Mouse (Mus musculus) liver, postnatal 0 days (tissue): ENCODE measurements around the gene Gm20532. TPM values are rescaled to one million over a fixed set of nuclear protein-coding genes. Genes with fewer than 3 reads are reported as not detected.

Source experiments
- ATAC-seq: fragments of 200-750 bp; cut with Nextera tagmentation; 2 replicates; pipeline ENCODE4 v1.8.0; 2017; ENCODE audit warnings: mild to moderate bottlenecking, moderate library complexity
- DNase-seq: peaks from one replicate; pipeline ENCODE4 v3.0.0-alpha.2; 2016
- H3K27ac ChIP-seq: fragments of 300-500 bp; sonication (generic); 2 replicates; pipeline ENCODE4 v1.5.1; 2014; ENCODE audit warnings: antibody characterized with exemption, moderate library complexity, mild to moderate bottlenecking, low read depth
- H3K27me3 ChIP-seq: fragments of 300-500 bp; sonication (generic); 2 replicates; pipeline ENCODE4 v1.6.1; 2014; ENCODE audit warnings: low read length, control low read depth, mixed read lengths; ENCODE audit not compliant: insufficient read depth
- H3K36me3 ChIP-seq: fragments of 300-500 bp; sonication (generic); replicated peaks from 2 replicates; pipeline ENCODE4 v1.6.1; 2014; ENCODE audit warnings: mild to moderate bottlenecking, control low read depth, low read length, moderate library complexity, mixed read lengths; ENCODE audit not compliant: insufficient read depth
- H3K4me1 ChIP-seq: fragments of 300-500 bp; sonication (generic); 2 replicates; pipeline ENCODE4 v1.6.1; 2014; ENCODE audit warnings: antibody characterized with exemption, mild to moderate bottlenecking, control low read depth; ENCODE audit not compliant: insufficient read depth
- H3K4me2 ChIP-seq: fragments of 300-500 bp; sonication (generic); 2 replicates; pipeline ENCODE4 v1.6.1; 2014; ENCODE audit warnings: low read depth, mild to moderate bottlenecking, low read length, moderate library complexity, mixed read lengths
- H3K4me3 ChIP-seq: fragments of 300-500 bp; sonication (generic); 2 replicates; pipeline ENCODE4 v1.5.1; 2014; ENCODE audit warnings: low read depth, low read length
- H3K9ac ChIP-seq: fragments of 300-500 bp; sonication (generic); replicated peaks from 2 replicates; pipeline ENCODE4 v1.6.1; 2014; ENCODE audit warnings: mild to moderate bottlenecking, moderate library complexity
- H3K9me3 ChIP-seq: fragments of 300-500 bp; sonication (generic); 2 replicates; pipeline ENCODE4 v1.6.1; 2016; ENCODE audit warnings: mild to moderate bottlenecking, control low read depth, low read length, mixed read lengths
- CTCF ChIP-seq: sonication (generic); IDR thresholded peaks from 2 replicates; pipeline ENCODE4 v1.5.1; 2016; ENCODE audit warnings: antibody characterized with exemption, low read depth
- EP300 ChIP-seq: IDR thresholded peaks from 2 replicates; pipeline ENCODE4 v1.6.1; 2016; ENCODE audit warnings: antibody characterized with exemption, low read depth, mild to moderate bottlenecking
- WGBS: fragments of 180-500 bp; shearing (Covaris S2); extraction: QIAGEN DNeasy Blood & Tissue Kit; methylation state at CpG from one replicate; pipeline ENCODE4 v1.1.7; 2014; ENCODE audit not compliant: insufficient replicate concordance; 5-methylcytosine and 5-hydroxymethylcytosine counted together
- polyA plus RNA-seq: library from polyadenylated mRNA; unstranded; fragments of >200 nt; fragmentation: Nextera tagmentation; extraction: Ambion mirVana; gene quantifications from 2 replicates; pipeline ENCODE4 v1.2.1, GENCODE M21; 2015

The Gm20532 gene
- polyA plus RNA-seq, 1 experiment from 2014 or later = not detected

DNA sequence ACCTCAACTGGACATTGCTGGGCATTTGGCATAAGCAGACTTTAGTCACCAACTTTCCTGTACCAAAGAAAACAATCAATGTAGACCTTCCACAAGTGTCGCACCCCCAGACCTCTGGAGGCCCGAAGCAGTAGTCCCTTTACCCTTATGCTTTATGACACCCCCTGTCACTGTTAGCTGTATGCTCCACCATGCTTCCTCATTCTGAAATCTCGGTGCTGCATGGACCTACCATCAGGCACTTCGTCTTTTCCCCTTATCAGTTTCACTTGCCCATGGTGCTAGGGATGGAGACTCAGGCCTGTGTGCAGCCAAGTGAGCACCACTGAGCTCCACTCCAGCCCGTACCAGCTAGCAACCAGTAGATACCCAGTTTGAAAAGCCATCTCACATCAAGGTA is 51.6 kb downstream of the Gm20532 start:
- TF ChIP-seq CTCF = no peak
- no peak for TF ChIP-seq EP300
- no peak for ATAC-seq
- DNase-seq = no peak
- Histone ChIP-seq H3K4me1 (peaks cover 24% of the 10 kb centered on the region), H3K27me3 (no peaks in the 10 kb centered on the region), H3K27ac (peak overlapping the region; percentile 86; the same call in 1 of the 2 replicates), H3K4me2 (peak overlapping the region; percentile 79), H3K4me3 (peak overlapping the region; percentile 82; the same call in 1 of the 2 replicates), H3K9me3 (no peaks in the 10 kb centered on the region), H3K36me3 (peaks cover 33% of the 10 kb centered on the region), H3K9ac (0 out of 2 replicates have a peak overlapping the region, but pooled peaks have one; percentile 3)
- 48% methylated on average over 5 of the region's 5 CpGs for WGBS

DNA sequence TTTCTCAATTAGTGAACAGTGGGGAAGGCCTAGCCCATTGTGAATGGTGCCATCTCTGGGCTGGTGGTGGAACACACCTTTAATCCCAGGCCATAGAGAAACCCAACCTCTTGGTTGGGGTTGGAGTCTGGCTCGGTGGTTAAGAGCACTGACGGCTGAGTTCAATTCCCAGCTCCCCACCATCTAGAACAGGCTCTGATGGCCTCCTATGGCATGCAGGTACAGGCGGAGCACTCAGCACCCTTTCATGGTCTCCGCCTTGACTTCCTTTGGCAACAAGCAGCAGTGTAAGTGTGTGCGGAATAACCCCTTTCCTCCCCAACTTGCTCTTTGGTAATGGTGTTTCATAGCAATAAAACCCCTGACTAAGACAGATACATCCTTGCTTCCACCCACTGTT is 52.1 kb downstream of the Gm20532 start:
- H3K9ac ChIP-seq = peak overlapping the region; percentile 95
- TF ChIP-seq CTCF = no peak
- TF ChIP-seq EP300 = no peak
- no peaks in the 10 kb centered on the region for H3K9me3 ChIP-seq
- 56% methylated on average over 5 of the region's 5 CpGs for WGBS
- DNase-seq (no peak), ATAC-seq (peak; percentile 9)
- H3K27me3 ChIP-seq = no peaks in the 10 kb centered on the region
- H3K4me2 ChIP-seq = peak overlapping the region; percentile 79
- H3K4me1 ChIP-seq = peaks cover 24% of the 10 kb centered on the region
- H3K27ac ChIP-seq = peak overlapping the region; percentile 86
- peak overlapping the region; percentile 82 for H3K4me3 ChIP-seq
- H3K36me3 ChIP-seq = peaks cover 33% of the 10 kb centered on the region

DNA sequence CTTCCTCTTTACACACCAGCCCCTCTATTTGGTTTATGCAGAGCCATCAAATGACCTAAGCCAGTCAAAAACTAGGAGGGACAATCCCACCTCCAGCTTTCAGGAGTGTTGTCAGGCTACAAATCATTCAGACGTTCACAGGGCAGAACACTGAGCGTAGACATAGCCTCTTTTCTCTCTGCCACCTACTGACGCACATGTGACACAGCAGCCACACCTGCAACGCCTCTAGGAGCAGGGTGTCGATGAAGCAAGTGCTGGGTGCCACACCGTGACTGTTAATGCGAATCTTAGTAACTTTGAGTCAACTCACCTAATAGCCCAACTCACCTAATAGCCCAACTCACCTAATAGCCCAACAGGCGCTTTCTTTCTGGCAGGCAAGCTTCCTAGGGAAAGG is 52.6 kb downstream of the Gm20532 start:
- H3K4me2 ChIP-seq = peak overlapping the region; percentile 79
- peaks cover 33% of the 10 kb centered on the region for H3K36me3 ChIP-seq
- peaks cover 24% of the 10 kb centered on the region for H3K4me1 ChIP-seq
- H3K4me3 ChIP-seq = peak overlapping the region; percentile 82
- ATAC-seq = peak; percentile 79
- peak; percentile 71 for DNase-seq
- no peaks in the 10 kb centered on the region for H3K27me3 ChIP-seq
- peak; percentile 79 for TF ChIP-seq CTCF
- TF ChIP-seq EP300 = no peak
- peak overlapping the region; percentile 86 for H3K27ac ChIP-seq
- WGBS = 4% methylated on average over 8 of the region's 8 CpGs
- peak overlapping the region; percentile 95 for H3K9ac ChIP-seq
- H3K9me3 ChIP-seq = no peaks in the 10 kb centered on the region

DNA sequence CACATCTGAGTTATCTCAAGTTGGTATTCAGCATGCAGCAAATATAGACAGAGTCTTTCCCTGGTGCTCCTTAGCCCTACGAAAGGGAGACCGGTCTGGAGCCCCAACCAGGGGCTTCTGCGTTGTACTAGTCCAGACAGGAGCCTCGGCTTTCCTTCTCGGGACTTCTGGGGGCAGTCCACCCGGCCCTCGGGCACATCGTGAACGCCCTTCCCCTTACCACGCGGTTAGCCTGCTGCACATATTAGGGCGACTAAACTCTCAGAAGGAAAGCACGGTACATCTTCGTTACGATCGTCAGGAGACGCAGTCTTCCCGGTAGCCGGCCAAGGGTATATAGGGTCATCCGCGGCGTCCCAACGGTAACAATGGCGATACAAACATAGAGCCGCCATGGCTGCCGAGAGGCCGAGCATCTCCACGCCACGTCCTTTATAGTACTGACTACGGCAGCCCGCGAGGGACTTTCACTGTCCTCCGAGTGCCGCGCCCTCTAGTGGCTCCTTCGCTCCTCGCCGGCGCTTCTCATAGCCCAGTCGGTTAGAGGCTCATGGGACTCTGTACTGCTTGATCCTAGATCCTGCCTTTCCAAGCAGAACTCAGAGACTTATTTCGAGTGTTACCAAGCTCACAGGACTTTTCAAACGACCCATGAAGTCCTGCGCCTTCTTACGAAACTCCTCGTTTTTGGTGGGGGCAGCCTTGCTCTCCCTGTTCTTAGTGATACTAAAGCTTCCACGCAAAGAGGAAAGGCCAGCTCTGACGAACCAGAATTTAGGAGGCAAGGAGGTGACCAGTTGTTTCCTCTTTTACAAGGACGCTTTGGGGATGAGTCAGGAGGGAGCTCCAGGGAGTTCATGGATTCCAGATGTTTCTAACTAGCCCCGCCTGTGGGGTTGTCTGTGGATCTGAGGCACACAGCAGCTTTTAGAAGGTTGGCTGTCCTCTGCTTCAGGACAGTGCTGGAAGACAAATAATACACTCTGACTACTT is 53.7 kb downstream of the Gm20532 start:
- WGBS = 3% methylated on average over 49 of the region's 49 CpGs
- Histone ChIP-seq H3K36me3 (peaks cover 30% of the 10 kb centered on the region), H3K4me3 (peak overlapping the region; percentile 82), H3K27ac (peak overlapping the region; percentile 86), H3K27me3 (no peaks in the 10 kb centered on the region), H3K4me1 (peaks cover 24% of the 10 kb centered on the region), H3K4me2 (peak overlapping the region; percentile 79), H3K9ac (peak overlapping the region; percentile 95), H3K9me3 (no peaks in the 10 kb centered on the region)
- DNase-seq (peak; percentile 97), ATAC-seq (peak; percentile 72)
- peak; percentile 97 for TF ChIP-seq CTCF
- TF ChIP-seq EP300 = no peak

DNA sequence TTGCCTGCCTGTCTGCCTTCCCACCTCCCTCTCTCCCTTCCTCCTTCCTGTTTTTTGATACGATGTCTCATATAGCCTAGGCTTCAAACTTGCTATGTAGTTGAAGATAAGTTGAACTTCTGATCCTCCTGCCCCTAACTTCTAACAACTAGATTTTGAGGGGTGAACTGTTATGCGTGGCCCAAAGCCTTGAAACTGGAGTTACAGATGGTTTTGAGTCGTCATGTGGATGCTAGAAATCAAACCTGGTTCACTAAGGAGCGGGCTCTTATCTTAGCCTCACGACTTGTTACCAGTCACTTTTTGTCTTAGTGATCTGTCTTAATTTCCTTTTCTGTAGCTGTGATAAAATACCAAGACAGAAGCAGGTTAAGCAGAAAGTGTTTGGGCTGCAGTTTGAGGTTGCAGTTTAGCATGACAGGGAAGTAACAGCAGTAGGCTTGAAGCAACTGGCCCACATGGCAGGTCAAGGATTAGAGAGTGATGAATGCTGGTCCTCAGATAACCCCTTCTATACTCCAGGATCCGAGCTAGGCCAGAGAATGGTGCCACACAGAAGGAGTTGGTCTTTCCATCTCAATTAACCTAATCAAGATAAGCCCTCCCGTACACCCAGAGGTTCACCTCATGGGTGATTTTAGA is 54.7 kb downstream of the Gm20532 start:
- Histone ChIP-seq H3K36me3 (peaks cover 20% of the 10 kb centered on the region), H3K4me2 (no peak overlapping the region), H3K9ac (no peak overlapping the region), H3K27ac (peak overlapping the region; percentile 86; the same call in 1 of the 2 replicates), H3K4me3 (no peak overlapping the region), H3K4me1 (peaks cover 24% of the 10 kb centered on the region), H3K27me3 (no peaks in the 10 kb centered on the region), H3K9me3 (no peaks in the 10 kb centered on the region)
- ATAC-seq (no peak), DNase-seq (no peak)
- 50% methylated on average over 7 of the region's 7 CpGs for WGBS
- TF ChIP-seq EP300 (no peak), CTCF (no peak)

DNA sequence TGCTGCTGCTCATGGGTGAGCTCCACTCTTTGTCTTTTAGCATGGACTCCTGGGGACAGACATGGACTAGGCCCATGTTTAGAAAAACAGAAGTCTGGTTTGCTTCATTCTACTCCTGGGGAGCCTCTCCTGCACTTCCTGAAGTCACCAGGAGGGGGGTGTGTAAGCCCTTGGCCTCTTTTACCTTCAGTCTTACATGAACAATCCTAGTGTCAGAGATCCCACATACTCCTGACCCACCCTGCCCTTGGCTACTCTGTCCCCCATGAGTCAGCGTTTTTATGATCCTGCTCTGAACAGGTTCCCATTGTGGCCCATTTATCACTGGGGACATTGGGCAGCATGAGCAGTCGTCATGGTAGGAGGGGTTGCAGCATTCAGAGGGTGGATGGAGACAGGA is 57.5 kb downstream of the Gm20532 start:
- Histone ChIP-seq H3K4me2 (no peak overlapping the region), H3K4me1 (peaks cover 10% of the 10 kb centered on the region), H3K4me3 (no peak overlapping the region), H3K36me3 (no peaks in the 10 kb centered on the region), H3K27ac (no peak overlapping the region), H3K9me3 (no peaks in the 10 kb centered on the region), H3K9ac (no peak overlapping the region), H3K27me3 (no peaks in the 10 kb centered on the region)
- 58% methylated on average over 2 of the region's 2 CpGs for WGBS
- ATAC-seq = no peak
- TF ChIP-seq EP300 (no peak), CTCF (peak; percentile 73)
- DNase-seq = peak; percentile 79
